Mouse (Mus musculus) ovary, adult 18-20 months (tissue): ENCODE measurements around the gene Nek5.
"Not testable (repeated sequence)": the region's sequence is repeated elsewhere in the genome, so short reads cannot be mapped to it uniquely, and the experiment has no call there.

Experiments used
- DNase-seq: peaks from one replicate; pipeline ENCODE4 v3.0.0; 2022; ENCODE audit warnings: low spot score, mixed read lengths

The Nek5 gene

GRCm38 (mm10) chr8:22124220-22125152, at the start of gene Nek5:
Nek5 (minus strand) TSS chr8:22125053.
- peak; percentile 24 for DNase-seq

GRCm38 (mm10) chr8:22169167-22169566, 44.3 kb upstream of the Nek5 start:
- DNase-seq: no peak

- peak; percentile 82 for DNase-seq
Observed at GRCm38 (mm10) chr8:22166080-22166603, 41.3 kb upstream of the Nek5 start, which contains the start of gene Nek3. Nek3 (minus strand) TSS chr8:22166435.

- DNase-seq: no peak
Observed at GRCm38 (mm10) chr8:22165251-22166079, 40.6 kb upstream of the Nek5 start.

GRCm38 (mm10) chr8:22164431-22164830, 39.6 kb upstream of the Nek5 start:
- DNase-seq: no peak

- DNase-seq: no peak
Observed at GRCm38 (mm10) chr8:22162206-22162605, 37.4 kb upstream of the Nek5 start.

- DNase-seq: no peak
Observed at GRCm38 (mm10) chr8:22150345-22150663, 25.5 kb upstream of the Nek5 start.

- DNase-seq: no peak
Observed at GRCm38 (mm10) chr8:22149643-22150344, 24.9 kb upstream of the Nek5 start.

GRCm38 (mm10) chr8:22148367-22148740, 23.5 kb upstream of the Nek5 start:
- DNase-seq: no peak

GRCm38 (mm10) chr8:22147706-22148366, 23.0 kb upstream of the Nek5 start:
- no peak for DNase-seq

- no peak for DNase-seq
Observed at GRCm38 (mm10) chr8:22145831-22146230, 21.0 kb upstream of the Nek5 start.

GRCm38 (mm10) chr8:22143764-22144491, 19.1 kb upstream of the Nek5 start:
- no peak for DNase-seq

GRCm38 (mm10) chr8:22142592-22142991, 17.7 kb upstream of the Nek5 start:
- no peak for DNase-seq

- no peak for DNase-seq
Observed at GRCm38 (mm10) chr8:22141836-22142385, 17.1 kb upstream of the Nek5 start.

- not testable (repeated sequence) for DNase-seq
Observed at GRCm38 (mm10) chr8:22136462-22136861, 11.6 kb upstream of the Nek5 start.

GRCm38 (mm10) chr8:22134750-22135135, 9.9 kb upstream of the Nek5 start:
- no peak for DNase-seq

- DNase-seq: no peak
Observed at GRCm38 (mm10) chr8:22134078-22134749, 9.4 kb upstream of the Nek5 start.

- DNase-seq: no peak
Observed at GRCm38 (mm10) chr8:22132062-22132461, 7.2 kb upstream of the Nek5 start.

- DNase-seq: no peak
Observed at GRCm38 (mm10) chr8:22107020-22107419, 17.8 kb downstream of the Nek5 start.

- no peak for DNase-seq
Observed at GRCm38 (mm10) chr8:22091568-22091967, 33.3 kb downstream of the Nek5 start.
